Mouse (Mus musculus) midbrain, embryonic 14.5 days (tissue): ENCODE measurements at regions not wholly inside any gene's neighbourhood (a gene's known extent, or its start where the extent isn't known, plus 50 kb on each side); places are given as distances from the start of the nearest gene placed in this dataset.
A peak's percentile ranks its signal among the peaks of the same experiment; 100 is the strongest.

Source experiments
- ATAC-seq: fragments of 200-750 bp; cut with Nextera tagmentation; 2 replicates; pipeline ENCODE4 v1.8.0; 2017; ENCODE audit warnings: moderate number of reproducible peaks, moderate library complexity; ENCODE audit not compliant: low FRiP score, low TSS enrichment
- DNase-seq: peaks from one replicate; pipeline ENCODE4 v3.0.0-alpha.2; 2015
- H3K27ac ChIP-seq: fragments of 300-500 bp; sonication (generic); replicated peaks from 2 replicates; pipeline ENCODE4 v1.5.1; 2014; ENCODE audit warnings: mild to moderate bottlenecking, low read depth, low read length, moderate library complexity
- H3K27me3 ChIP-seq: fragments of 300-500 bp; sonication (generic); 2 replicates; pipeline ENCODE4 v1.6.1; 2014; ENCODE audit warnings: low read length, control low read depth, mixed read lengths; ENCODE audit not compliant: control insufficient read depth, insufficient read depth
- H3K36me3 ChIP-seq: fragments of 300-500 bp; sonication (generic); 2 replicates; pipeline ENCODE4 v1.6.1; 2014; ENCODE audit warnings: low read length, control low read depth; ENCODE audit not compliant: control insufficient read depth, insufficient read depth
- H3K4me1 ChIP-seq: fragments of 300-500 bp; sonication (generic); 2 replicates; pipeline ENCODE4 v1.6.1; 2014; ENCODE audit warnings: mild to moderate bottlenecking, antibody characterized with exemption, low read length, control low read depth; ENCODE audit not compliant: control insufficient read depth, insufficient read depth
- H3K4me2 ChIP-seq: fragments of 300-500 bp; sonication (generic); 2 replicates; pipeline ENCODE4 v1.6.1; 2014; ENCODE audit warnings: mild to moderate bottlenecking, low read length, moderate library complexity
- H3K4me3 ChIP-seq: fragments of 300-500 bp; sonication (generic); replicated peaks from 2 replicates; pipeline ENCODE4 v1.5.1; 2014; ENCODE audit warnings: low read depth, low read length
- H3K9ac ChIP-seq: fragments of 300-500 bp; sonication (generic); replicated peaks from 2 replicates; pipeline ENCODE4 v1.6.1; 2014; ENCODE audit warnings: mild to moderate bottlenecking, low read length, moderate library complexity
- H3K9me3 ChIP-seq: fragments of 300-500 bp; sonication (generic); 2 replicates; pipeline ENCODE4 v1.6.1; 2016; ENCODE audit warnings: low read length, control low read depth, mixed read lengths; ENCODE audit not compliant: control insufficient read depth
- WGBS: fragments of 180-500 bp; shearing (Covaris S2); extraction: QIAGEN DNeasy Blood & Tissue Kit; methylation state at CpG from one replicate; pipeline ENCODE4 v1.1.7; 2014; 5-methylcytosine and 5-hydroxymethylcytosine counted together

- 90% methylated on average over 3 of the region's 3 CpGs for WGBS
Measured at GRCm38 (mm10) chr7:129689464-129689863, 97.8 kb downstream of the Wdr11 start.

GRCm38 (mm10) chr7:129690868-129691267 is 99.2 kb downstream of the Wdr11 start:
- no peak for ATAC-seq
- Histone ChIP-seq H3K4me1 (no peaks in the 10 kb centered on the region), H3K9me3 (peaks cover 4% of the 10 kb centered on the region; the same call in 1 of the 2 replicates), H3K27ac (no peak overlapping the region), H3K9ac (no peak overlapping the region), H3K4me3 (no peak overlapping the region), H3K36me3 (no peaks in the 10 kb centered on the region), H3K27me3 (no peaks in the 10 kb centered on the region), H3K4me2 (no peak overlapping the region)
- DNase-seq = no peak
- WGBS = 90% methylated on average over 6 of the region's 6 CpGs

More at GRCm38 (mm10) chr7:129689464-129689863, 97.8 kb downstream of the Wdr11 start:
- H3K27ac ChIP-seq = no peak overlapping the region
- no peaks in the 10 kb centered on the region for H3K36me3 ChIP-seq
- no peaks in the 10 kb centered on the region for H3K9me3 ChIP-seq
- ATAC-seq (no peak), DNase-seq (no peak)
- no peaks in the 10 kb centered on the region for H3K27me3 ChIP-seq
- H3K4me2 ChIP-seq = no peak overlapping the region
- no peaks in the 10 kb centered on the region for H3K4me1 ChIP-seq
- no peak overlapping the region for H3K4me3 ChIP-seq
- H3K9ac ChIP-seq = no peak overlapping the region

- Histone ChIP-seq H3K4me3 (no peak overlapping the region), H3K4me2 (no peak overlapping the region), H3K4me1 (no peaks in the 10 kb centered on the region), H3K27me3 (no peaks in the 10 kb centered on the region), H3K9ac (no peak overlapping the region), H3K27ac (no peak overlapping the region), H3K9me3 (peaks cover 4% of the 10 kb centered on the region; the same call in 1 of the 2 replicates), H3K36me3 (no peaks in the 10 kb centered on the region)
- ATAC-seq (no peak), DNase-seq (no peak)
- 22% methylated on average over 3 of the region's 3 CpGs for WGBS
Measured at GRCm38 (mm10) chr7:129691619-129692071, 100.0 kb downstream of the Wdr11 start.

GRCm38 (mm10) chr7:129693635-129694034 is 102.0 kb downstream of the Wdr11 start:
- Histone ChIP-seq H3K27me3 (no peaks in the 10 kb centered on the region), H3K4me2 (no peak overlapping the region), H3K9ac (no peak overlapping the region), H3K36me3 (no peaks in the 10 kb centered on the region), H3K4me1 (no peaks in the 10 kb centered on the region), H3K9me3 (peaks cover 4% of the 10 kb centered on the region; the same call in 1 of the 2 replicates), H3K4me3 (no peak overlapping the region), H3K27ac (no peak overlapping the region)
- 89% methylated on average over 9 of the region's 9 CpGs for WGBS
- DNase-seq (no peak), ATAC-seq (no peak)

DNA sequence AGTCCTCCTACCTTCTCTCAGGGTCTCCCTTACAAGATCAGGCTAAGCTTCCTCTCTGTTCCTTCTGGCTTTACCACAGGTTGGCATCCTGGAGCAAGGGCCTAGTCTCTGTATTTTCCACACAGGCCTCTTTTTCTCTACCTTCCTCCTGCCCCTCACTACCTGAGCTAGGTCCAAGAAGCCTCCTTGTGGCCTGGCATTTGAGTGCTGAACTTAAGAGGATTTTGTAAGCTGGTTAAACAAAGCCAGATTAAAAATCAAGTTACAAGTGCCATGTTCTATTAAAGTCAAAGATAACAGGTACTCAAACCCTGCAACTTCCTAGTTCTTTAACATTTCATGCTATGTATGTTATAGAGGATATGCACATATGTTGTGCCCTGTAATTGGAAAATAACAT is 102.5 kb downstream of the Wdr11 start:
- no peaks in the 10 kb centered on the region for H3K36me3 ChIP-seq
- no peak overlapping the region for H3K9ac ChIP-seq
- no peaks in the 10 kb centered on the region for H3K27me3 ChIP-seq
- no peaks in the 10 kb centered on the region for H3K4me1 ChIP-seq
- peaks cover 4% of the 10 kb centered on the region; the same call in 1 of the 2 replicates for H3K9me3 ChIP-seq
- H3K4me3 ChIP-seq = no peak overlapping the region
- no peak for ATAC-seq
- DNase-seq = no peak
- H3K27ac ChIP-seq = no peak overlapping the region
- no peak overlapping the region for H3K4me2 ChIP-seq

GRCm38 (mm10) chr7:129699931-129700570 is 108.4 kb downstream of the Wdr11 start:
- H3K27me3 ChIP-seq = no peaks in the 10 kb centered on the region
- no peak overlapping the region for H3K4me2 ChIP-seq
- H3K4me1 ChIP-seq = no peaks in the 10 kb centered on the region
- DNase-seq = peak; percentile 63
- H3K9me3 ChIP-seq = peaks cover 3% of the 10 kb centered on the region; the same call in 1 of the 2 replicates
- no peak for ATAC-seq
- WGBS = 62% methylated on average over 5 of the region's 5 CpGs
- no peak overlapping the region for H3K9ac ChIP-seq
- no peak overlapping the region for H3K27ac ChIP-seq
- H3K4me3 ChIP-seq = no peak overlapping the region
- H3K36me3 ChIP-seq = no peaks in the 10 kb centered on the region

GRCm38 (mm10) chr7:129727559-129727958 is 135.9 kb downstream of the Wdr11 start:
- Histone ChIP-seq H3K4me2 (no peak overlapping the region), H3K27ac (no peak overlapping the region), H3K9ac (no peak overlapping the region), H3K27me3 (no peaks in the 10 kb centered on the region), H3K4me1 (no peaks in the 10 kb centered on the region), H3K4me3 (no peak overlapping the region), H3K9me3 (no peaks in the 10 kb centered on the region), H3K36me3 (no peaks in the 10 kb centered on the region)
- 90% methylated on average over 6 of the region's 6 CpGs for WGBS
- DNase-seq = no peak
- no peak for ATAC-seq

GRCm38 (mm10) chr7:129729709-129730238 is 138.1 kb downstream of the Wdr11 start:
- Histone ChIP-seq H3K4me1 (no peaks in the 10 kb centered on the region), H3K4me2 (no peak overlapping the region), H3K4me3 (no peak overlapping the region), H3K27ac (no peak overlapping the region), H3K9ac (no peak overlapping the region), H3K36me3 (no peaks in the 10 kb centered on the region), H3K9me3 (no peaks in the 10 kb centered on the region), H3K27me3 (no peaks in the 10 kb centered on the region)
- DNase-seq = no peak
- WGBS = 85% methylated on average over 11 of the region's 11 CpGs
- no peak for ATAC-seq

- H3K4me3 ChIP-seq = no peak overlapping the region
- ATAC-seq (no peak), DNase-seq (no peak)
- no peak overlapping the region for H3K9ac ChIP-seq
- H3K4me2 ChIP-seq = no peak overlapping the region
- H3K27ac ChIP-seq = no peak overlapping the region
- no peaks in the 10 kb centered on the region for H3K9me3 ChIP-seq
- 63% methylated on average over 7 of the region's 7 CpGs for WGBS
- no peaks in the 10 kb centered on the region for H3K36me3 ChIP-seq
- no peaks in the 10 kb centered on the region for H3K27me3 ChIP-seq
- H3K4me1 ChIP-seq = no peaks in the 10 kb centered on the region
Measured at GRCm38 (mm10) chr7:129730785-129731352, 139.2 kb downstream of the Wdr11 start.
